Mouse (Mus musculus) MN1 (cell line): ENCODE data around the gene Ncmap.
A peak's percentile ranks its signal among the peaks of the same experiment; 100 is the strongest.
"Not testable (repeated sequence)": the region's sequence is repeated elsewhere in the genome, so short reads cannot be mapped to it uniquely, and the experiment has no call there.

Experiments used
- DNase-seq: peaks from one replicate; pipeline ENCODE4 v3.0.0-alpha.2; 2016; ENCODE audit warnings: low spot score

Gene Ncmap

GRCm38 (mm10) chr4:135401881-135402280 lies 3.9 kb upstream of the Ncmap start:
- no peak for DNase-seq

GRCm38 (mm10) chr4:135397551-135397950 lies 476 bp downstream of the Ncmap start:
- no peak for DNase-seq

GRCm38 (mm10) chr4:135396303-135396702 lies 1.7 kb downstream of the Ncmap start:
- no peak for DNase-seq

DNA sequence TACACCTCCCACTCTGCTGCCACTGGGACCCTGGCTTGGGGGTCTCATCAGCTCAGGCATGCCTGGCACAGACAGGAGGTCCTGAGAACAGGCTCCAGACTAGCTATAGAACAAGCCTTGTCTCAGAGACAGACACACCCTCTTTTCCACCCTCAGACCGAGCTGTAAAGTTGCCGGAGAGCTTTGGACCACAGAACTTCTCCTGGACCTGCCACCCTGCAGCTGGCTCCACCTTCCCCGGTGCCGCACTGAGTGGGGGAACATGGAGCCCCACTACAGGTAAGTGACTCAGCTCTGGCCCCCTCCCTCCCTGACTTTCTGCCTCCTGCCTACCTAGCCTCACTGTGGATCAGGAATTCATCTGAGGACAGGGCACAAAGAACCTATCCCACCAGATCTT lies 2.7 kb downstream of the Ncmap start:
- no peak for DNase-seq

DNA sequence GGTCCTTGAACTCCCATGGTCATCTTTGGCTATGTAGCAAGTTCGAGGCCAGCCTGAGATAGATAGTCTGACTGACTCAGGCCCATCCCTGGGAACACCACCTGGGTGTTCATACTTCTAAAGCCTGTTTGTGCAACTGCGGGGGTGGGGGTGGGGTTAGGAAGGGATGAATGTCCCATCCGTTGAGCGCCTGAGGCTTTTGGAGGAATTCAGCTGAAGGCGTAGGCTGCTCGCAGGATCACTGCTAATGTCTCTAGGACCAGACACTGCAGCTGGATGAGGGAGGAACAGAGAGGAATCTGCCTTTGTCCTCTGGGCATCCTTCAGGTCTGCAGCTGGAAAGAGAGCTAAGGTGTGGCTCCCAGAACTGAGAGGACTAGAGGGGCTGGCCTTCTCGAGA lies 3.4 kb downstream of the Ncmap start:
- DNase-seq = no peak

- no peak for DNase-seq
These were observed 4.6 kb downstream of the Ncmap start for GRCm38 (mm10) chr4:135393381-135393780.

DNA sequence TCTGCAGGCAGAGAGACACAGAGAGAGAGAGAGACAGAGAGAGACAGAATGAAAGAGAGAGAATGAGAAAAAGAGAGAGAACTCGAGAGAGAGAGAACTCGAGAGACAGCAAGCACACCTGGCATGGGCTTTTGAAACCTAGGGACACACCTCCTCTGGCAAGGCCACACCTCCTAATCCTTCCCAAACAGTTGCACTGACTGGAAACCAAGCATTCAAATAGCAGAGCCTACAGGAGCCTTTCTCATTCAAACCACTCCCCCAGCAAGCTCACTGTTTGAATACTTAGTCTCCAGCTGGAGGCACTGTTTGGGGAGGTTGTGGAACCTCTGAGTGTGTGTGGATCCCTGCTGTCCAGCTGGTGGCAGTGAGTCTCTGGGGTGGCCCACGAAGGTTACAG lies 5.2 kb downstream of the Ncmap start:
- no peak for DNase-seq

GRCm38 (mm10) chr4:135391014-135391413 lies 7.0 kb downstream of the Ncmap start:
- no peak for DNase-seq

DNA sequence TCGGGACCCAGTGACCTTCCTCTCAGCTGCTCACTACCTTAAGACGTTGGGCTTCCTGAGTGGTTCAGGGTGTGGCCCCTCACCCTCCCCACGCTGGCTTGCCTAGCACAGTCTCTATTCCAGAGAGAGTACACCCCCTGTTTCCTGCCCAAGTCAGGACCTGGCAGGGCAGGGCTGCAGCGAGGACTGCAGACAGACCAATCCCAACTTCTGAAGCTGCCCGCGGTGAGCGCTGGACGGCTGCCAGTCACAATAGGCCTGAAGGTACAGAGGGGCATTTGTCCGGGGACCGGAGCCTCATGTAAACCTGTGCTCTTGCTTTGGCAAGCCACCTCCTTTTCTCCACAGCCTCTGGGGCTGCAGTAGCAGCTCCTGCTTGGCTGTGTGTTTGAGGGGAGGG lies 12.4 kb downstream of the Ncmap start:
- DNase-seq = no peak

- DNase-seq = peak; percentile 92
These were observed 15.7 kb downstream of the Ncmap start for GRCm38 (mm10) chr4:135382316-135382715.

GRCm38 (mm10) chr4:135381355-135381754 lies 16.7 kb downstream of the Ncmap start:
- no peak for DNase-seq

DNA sequence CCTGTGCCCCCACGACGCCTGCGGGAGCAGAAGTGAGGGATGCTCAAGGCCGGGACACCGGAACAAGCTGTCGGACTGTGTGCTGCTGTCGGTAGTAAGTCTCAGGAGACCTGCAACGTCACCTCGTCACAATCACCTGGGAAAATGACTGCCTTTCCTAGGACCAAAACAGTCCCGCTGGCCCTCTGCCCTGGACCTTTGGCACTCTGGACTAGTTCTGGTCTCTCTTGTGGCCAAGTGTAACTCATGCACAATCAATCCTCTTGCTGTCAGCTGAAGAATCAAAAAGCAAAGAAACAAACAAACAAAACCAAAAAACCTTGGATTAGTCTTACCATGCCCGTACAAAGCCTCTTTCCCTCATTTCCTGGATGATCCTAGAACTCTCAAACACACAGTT lies 20.8 kb downstream of the Ncmap start:
- DNase-seq = no peak

DNA sequence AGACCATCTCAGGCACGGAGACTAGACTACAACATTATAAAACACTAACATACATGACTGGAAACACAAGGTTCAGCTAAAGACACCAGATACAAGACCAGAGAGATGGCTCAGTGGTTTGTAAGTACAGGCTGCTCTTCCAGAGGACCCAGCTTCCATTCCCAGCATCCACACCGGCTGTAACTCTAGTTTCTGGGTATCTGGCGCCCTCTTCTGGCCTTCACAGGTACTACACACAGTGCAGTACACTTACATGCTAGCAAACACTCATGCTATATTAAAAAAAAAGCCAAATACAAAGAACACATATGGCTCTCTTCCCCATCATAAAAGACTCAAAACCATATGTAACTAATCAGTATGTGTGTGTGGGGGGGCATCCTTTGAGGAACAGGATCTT lies 22.6 kb downstream of the Ncmap start:
- no peak for DNase-seq

DNA sequence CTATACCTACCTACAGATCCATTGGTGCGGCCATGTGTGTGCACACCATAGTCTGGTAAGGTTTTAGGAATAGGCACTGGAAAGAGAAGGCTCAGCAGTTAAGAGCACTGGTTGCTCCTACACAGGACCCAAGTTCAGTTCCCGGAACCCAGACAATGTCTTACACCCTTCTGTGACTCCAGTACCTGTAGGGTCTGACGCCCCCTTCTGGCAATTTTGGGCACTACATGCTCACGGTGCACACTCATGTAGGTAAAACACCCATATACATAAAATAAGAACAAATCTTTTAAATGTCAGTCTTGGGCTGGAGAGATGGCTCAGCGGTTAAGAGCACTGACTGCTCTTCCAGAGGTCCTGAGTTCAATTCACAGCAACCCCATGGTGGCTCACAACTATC lies 24.7 kb downstream of the Ncmap start:
- no peak for DNase-seq

DNA sequence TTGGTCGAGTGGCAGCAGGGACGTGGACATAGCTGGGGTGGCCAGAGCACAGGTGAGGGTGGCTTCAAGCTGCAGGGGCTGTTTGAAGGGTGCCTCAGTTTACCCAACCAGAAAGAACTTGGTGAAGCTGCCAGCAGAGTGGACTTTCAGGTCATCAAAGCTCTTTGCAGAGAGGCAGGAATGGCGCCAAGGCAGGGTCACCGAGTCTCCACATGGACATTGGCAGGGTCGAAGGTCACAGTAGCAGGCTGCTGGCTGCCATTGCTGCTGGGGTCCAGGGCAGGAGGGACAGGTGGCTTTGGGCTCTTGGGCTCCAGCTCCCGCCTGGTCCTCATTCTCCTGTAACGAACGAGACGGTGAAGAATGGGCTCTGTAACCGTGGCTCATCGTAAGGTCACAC lies 27.7 kb downstream of the Ncmap start:
- no peak for DNase-seq

DNA sequence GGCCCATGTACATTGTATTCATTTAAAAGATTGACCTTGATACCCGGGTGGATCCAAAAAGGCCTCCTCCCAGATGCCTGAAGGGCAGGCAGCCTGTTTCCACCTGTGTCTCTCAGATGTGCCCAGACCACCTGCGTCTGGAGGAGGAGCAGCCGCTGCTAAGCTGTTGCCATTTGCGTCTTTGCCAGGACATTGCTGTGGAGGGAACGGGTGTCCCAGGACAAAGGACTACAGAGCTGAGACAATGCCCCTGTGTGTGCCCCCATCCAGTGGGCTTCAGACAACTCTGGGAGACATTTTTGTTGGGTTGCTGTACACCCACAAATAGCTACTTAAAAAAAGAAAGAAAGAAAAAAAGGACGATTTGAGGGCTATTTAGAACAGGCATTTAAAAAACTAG lies 35.2 kb downstream of the Ncmap start:
- no peak for DNase-seq

- DNase-seq = no peak
These were observed 36.3 kb downstream of the Ncmap start for GRCm38 (mm10) chr4:135361722-135362121.

GRCm38 (mm10) chr4:135358736-135359135 lies 39.3 kb downstream of the Ncmap start:
- DNase-seq = peak; percentile 80

DNA sequence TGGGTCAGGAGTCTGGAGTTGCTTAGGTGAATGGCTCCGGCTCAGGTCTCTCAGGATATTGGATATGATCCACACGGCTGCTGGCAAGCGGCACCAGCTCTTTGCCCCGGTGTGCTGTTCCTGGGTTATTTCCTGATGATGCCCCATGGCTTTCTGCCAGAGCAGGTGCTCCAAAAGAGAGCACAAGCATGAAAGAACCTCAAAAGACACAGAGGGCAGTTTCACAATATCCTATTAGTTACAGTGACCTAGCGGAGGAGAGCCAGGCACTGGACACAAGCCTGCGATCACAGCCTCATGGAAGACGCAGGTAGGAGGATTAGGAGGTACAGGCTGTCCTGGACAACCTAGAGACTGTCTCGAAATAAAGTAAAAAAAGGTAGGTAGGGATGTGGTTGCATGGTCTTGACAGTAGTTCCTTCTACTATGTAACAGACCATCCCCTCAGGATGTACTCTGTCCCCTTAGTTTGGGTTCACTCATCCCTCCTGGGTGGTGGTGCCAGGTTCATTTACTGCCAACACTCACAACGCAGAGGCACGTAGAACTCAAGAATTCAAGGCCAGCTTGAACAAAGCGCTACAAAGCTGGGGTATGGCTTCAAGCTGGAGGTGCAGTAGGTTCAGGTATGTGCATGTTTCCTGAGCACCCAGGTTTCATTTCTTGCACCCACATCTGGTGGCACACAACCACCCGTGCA lies 40.7 kb downstream of the Ncmap start:
- DNase-seq = no peak

DNA sequence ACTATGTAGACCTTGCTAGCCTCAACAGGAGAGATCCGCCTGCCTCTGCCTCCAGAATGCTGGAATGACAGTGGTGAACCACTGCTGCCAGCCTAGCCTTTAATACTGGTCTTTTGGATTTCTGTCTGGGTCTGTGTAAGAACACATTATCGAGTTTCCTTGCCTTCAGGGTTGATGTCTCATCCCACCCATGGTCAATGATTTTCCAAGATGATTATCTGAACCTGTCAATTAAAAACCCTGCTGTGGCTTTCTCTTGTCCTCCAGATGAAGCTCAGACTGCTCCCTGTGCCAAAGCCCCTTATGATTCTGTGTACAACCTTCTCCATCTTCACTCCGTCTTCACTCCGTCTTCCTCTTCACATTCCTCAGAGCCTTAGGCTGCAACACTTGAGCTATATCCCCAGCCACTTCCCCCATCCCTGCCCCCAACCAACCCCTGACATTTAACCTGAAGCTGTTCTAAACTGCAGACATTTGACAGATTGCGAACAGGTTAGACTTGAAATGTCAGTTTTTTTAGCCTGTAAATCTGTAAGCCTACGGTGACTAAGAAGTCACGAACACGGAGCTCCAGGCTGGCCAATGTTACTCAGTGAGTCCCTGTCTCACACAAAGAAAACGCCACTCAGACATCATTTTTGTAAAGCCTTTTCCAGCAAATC lies 42.0 kb downstream of the Ncmap start:
- no peak for DNase-seq

GRCm38 (mm10) chr4:135354751-135355150 lies 43.3 kb downstream of the Ncmap start:
- DNase-seq = not testable (repeated sequence)

- DNase-seq = peak; percentile 50
These were observed 44.1 kb downstream of the Ncmap start for GRCm38 (mm10) chr4:135353794-135354450.

GRCm38 (mm10) chr4:135353066-135353793 lies 44.8 kb downstream of the Ncmap start, which contains the start of gene Srrm1:
TSS of gene Srrm1 (minus strand) at chr4:135353321.
- DNase-seq = peak; percentile 99
